Mouse (Mus musculus): Measurements from ENCODE around the gene Rpl9.

Rpl9 gene

DNA sequence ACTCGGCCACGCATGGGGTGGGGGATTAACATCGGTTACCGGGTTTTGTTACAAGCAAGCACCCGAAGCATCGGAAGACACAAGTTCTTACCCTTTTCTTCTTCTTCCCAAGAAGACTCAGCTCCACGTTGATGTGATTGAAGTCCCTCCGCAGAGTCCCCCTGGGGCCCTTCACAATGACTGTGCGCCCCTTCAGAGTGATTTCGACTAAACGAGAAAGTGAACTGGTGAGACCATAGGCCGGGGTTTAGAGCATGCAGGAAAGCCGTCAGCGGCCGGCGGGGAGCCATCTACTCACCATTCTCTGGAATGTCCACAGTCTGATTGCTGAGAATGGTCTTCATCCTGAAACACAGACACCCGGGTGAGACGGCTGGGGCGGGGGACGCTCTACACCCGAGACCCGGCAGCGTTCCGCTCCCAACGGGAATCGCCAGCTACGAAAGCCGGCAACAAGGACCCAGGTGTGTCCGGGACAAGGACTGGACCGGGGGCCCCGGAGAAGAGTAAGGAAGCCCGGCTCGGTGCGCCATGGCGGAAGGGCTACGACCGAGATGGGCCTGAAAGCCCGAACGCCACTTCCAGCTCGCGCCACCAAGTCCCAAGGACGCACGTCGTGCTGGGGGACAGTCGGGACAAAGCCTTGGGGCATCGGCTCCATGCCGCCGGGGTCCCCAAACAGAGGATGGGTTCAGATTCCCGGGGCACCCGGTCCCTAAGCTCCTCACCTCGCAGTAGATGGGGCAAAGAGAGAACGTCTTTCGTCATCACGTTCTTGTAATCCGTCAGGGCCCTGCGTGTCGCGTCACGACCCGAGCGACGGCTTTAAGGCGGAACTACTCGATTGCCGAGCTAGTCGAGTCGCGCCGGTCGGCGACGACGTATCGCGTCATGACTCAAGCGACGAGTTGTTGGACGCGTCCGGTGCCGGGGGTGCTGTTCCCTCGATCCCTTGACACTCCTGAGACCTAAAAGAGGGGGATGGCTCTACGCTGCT is at the start of gene Rpl9, which contains the start of gene Lias:
Gene Rpl9 (minus strand): TSS at position 797 of the 997 bp plus-strand sequence.
Gene Lias (plus strand): TSS at position 850 of the 997 bp plus-strand sequence.
- peak; percentile 98 for DNase-seq (ENCODE audit: low read depth, low spot score)

DNA sequence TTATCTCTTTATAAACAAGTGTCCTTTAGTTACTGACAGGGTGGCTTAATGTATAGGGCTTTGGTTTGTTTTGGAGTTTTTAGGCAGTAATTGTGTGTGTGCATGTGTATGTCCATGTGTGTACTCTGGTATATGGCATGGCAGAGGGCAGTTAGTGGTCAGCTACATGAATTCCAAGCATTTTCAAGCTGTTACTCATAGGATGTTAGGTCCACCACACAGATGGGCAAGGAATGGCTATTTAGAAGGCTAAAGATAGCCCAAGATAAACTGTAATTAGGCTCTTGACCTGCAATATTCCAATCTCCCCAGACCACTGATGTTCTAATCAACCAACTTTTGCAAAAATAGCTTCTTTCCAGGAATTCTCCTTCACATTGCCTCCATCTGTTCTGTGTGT is 46.8 kb upstream of the Rpl9 start:
- DNase-seq (ENCODE audit: low read depth, low spot score) = no peak

DNA sequence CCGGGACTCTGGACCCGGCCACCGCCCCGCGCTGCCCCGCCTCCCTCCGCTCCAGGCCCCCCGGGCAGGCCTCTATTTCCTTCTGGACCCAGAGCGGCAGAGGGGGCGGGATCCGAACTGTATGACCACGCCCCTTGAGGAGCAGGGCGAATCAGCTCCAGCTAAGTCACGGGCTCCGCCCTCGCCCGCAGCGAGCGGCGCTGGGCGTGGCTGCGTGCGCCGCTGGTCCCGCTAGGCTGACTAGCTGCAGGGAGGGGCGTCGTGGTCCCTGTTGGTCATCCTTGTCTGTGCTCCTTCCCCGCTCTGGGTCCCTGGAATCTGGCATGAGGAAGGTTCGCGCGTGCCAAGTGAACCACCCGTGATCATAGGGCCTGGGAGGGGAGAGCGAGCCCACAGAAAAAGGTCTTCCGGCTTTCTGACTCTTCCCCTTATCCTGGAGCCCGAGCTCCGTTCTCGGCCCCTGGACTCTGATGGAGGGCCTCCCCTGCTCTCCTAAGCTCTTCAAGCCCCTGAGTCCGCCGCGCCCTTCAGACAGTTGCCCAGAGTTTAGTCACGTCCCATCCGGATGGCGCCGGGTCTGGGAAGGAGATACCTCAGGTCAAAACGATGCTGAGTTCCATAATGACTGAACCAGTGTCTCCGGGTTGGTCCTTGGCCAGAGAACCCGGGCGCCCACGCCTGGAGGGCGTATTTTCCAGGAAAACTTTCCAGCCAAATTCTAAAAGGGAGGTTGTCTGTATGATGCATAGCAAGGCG is 44.7 kb upstream of the Rpl9 start, which contains the start of gene Ugdh:
Gene Ugdh (minus strand): TSS at position 144 of the 756 bp plus-strand sequence.
- peak; percentile 98 for DNase-seq (ENCODE audit: low read depth, low spot score)

DNA sequence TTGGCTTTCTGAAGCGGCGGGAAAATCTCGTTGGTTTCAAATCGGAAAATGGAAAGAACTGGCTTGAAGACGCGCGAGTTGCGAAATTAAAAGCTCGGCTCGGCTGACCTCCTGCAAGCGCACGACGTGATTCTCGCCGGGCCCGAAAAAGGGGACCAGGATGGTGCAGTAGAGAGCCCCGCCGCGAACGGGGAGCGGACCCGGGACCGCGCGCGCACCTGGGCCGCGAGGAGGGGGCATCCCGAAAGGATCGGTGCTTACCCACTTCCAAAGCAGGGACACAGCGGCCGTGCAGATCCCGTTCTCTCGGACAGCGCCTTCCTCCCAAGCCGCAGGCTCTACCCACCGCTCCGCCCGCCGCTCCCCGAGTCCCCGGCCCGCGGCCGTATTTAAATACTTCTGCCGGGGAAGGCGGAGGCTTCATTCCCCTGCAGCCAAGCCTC is 44.1 kb upstream of the Rpl9 start:
- no peak for DNase-seq (ENCODE audit: low read depth, low spot score)

DNA sequence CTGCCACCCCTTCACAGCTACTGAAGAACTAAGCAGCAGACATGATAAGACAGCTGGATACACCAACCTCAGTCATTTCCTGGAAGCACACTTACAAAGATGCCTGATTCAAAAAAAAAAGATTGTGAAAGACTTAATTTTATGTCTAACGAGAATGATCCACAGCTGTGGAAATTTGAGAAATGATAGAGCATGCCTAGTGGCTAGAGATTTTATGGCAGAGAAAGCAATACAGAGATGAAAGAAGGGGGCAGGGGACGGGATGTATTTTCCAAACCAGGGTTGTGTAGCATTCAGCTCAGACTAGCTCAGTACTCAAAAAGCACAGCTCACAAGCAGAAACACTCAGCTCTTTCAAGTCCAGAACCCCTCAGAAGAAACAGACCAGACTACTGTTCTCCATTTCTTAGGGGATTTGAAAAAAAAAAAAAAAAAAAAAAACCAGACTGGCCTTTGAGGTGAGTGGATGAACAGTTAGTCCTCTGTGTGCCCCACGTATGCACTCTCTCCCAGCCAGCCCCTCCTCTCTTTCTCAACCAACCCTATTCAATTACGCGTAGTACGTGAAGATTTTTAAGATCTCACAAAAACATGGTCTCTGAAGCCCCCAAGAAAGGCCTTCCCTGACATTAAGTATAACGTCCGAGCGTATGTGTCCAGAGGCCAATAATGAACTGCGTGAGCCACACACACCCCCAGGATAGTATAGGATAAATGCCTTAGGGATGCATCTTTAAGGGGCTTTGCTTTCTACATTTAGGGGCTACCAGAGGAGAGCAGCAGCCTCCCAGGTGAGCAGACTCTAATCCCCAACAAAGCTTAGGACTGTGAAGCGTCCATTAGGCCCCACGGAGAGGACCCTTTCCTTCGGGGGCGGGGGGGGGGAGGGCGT is 43.5 kb upstream of the Rpl9 start:
- DNase-seq (ENCODE audit: low read depth, low spot score) = peak; percentile 8

DNA sequence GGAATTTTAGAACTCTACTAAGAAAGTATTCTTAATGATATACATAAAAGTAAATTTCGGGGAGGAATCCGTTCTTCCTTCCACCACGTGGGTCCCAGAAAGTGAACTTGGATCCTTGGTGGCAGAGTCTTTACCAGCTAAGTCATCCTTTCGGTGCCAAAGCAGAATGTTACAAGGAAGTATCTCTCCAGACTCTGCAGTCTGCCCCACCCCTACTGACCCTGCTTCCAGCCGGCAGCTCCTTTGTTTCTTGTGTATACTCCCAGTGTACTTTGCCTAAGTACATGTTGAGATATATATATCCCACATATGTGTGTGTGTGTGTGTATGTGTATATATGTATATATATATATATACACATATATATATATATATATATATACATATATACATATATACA is 38.2 kb upstream of the Rpl9 start:
- no peak for DNase-seq (ENCODE audit: low read depth, low spot score)

GRCm38 (mm10) chr5:65428321-65428720 is 37.1 kb upstream of the Rpl9 start:
- no peak for DNase-seq (ENCODE audit: low read depth, low spot score)

GRCm38 (mm10) chr5:65425251-65425650 is 34.0 kb upstream of the Rpl9 start:
- DNase-seq (ENCODE audit: low read depth, low spot score) = no peak

- no peak for DNase-seq (ENCODE audit: low read depth, low spot score)
These were observed 33.0 kb upstream of the Rpl9 start for GRCm38 (mm10) chr5:65424215-65424614.

DNA sequence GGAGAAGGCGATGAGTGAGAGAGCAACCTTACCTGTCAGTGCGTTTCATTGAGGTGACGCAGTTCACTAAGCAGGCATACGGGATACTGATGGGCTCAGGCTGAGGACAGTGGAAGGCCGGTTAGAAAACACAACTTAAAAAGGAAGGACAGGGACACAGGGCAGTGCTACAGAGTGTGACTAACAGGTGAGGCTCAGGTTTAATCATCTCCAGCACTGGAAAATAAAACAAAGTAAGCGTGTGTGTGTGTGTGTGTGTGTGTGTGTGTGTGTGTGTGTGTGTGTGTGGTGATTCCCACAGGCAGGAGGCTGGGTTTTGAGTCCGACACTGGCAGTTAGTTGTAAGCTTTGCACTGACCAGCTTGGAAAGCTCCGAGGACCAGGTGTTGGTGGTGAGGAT is 31.6 kb upstream of the Rpl9 start:
- no peak for DNase-seq (ENCODE audit: low read depth, low spot score)

GRCm38 (mm10) chr5:65420822-65421221 is 29.6 kb upstream of the Rpl9 start:
- no peak for DNase-seq (ENCODE audit: low read depth, low spot score)

- DNase-seq (ENCODE audit: low read depth, low spot score) = no peak
These were observed 27.9 kb upstream of the Rpl9 start for GRCm38 (mm10) chr5:65419136-65419535.

GRCm38 (mm10) chr5:65415653-65416458 is 24.6 kb upstream of the Rpl9 start:
- DNase-seq (ENCODE audit: low read depth, low spot score) = peak; percentile 43

DNA sequence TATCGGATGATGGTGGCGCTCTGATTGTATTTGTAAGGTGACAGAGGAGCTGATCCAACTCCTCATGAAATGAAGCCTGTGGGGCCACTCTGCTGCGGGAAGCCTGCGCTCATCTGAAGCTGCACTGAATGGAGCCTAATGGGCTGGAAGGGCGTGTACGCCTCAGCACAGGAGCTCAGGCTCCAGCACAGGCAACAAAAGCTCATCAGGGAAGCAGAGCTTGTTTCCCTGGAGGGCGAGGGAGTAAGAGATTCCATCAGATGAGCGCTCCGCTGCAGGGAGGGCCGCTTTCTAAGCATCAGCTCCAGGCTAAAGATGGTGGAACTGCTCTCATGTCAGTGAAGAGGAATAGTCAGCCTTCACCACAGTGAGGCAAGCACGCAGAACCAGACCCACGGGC is 16.7 kb upstream of the Rpl9 start:
- no peak for DNase-seq (ENCODE audit: low read depth, low spot score)

DNA sequence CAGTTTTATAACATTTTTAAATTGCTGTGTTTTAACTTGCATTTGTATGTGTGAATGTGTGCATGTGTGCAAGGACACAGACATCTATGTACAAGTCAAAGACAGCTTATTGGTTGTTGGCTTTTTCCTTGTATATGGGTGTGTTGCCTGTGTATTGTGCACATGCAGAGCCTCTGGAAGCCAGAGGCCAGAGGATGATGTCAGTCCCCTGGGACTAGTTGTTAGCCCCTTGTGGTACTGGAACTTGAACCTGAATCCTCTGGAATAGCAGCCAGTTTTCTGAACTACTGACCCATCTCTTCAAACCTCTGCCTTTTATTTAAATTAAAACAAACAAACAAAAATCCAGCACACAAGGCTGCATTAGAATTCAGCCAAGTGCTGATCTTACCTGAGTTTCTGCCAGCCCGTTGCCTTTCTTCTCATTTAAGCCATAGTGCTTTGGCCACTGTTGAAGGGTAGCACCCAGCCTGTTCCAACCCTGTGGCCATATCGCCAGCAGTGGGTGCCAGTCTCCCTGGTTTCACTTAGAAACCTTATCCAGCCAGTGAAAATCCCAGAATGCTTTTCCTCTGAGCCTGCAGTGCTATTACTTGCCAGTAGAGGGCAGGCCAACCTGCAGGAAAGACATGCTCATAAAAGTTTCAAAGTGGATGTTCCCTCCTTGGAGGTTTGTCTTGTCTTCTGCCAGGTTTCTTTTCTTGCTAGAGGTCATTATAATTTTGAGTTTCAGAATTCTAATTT is 10.2 kb upstream of the Rpl9 start:
- peak; percentile 66 for DNase-seq (ENCODE audit: low read depth, low spot score)

DNA sequence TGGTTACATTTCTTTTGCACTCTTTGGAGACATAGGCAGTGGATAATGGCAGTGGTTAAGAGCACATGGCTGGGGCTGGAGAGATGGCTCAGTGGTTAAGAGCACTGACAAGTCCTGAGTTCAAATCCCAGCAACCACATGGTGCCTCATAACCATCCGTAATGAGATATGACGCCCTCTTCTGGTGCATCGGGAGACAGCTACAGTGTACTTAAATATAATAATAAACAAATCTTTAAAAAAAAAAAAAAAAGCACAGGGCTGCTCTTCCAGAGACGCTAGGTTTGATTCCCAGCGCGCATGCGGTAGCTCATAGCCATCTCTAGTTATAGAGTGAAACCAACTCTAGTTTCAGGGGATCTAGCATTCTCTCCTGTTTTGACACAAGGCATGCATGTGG is 3.2 kb upstream of the Rpl9 start:
- DNase-seq (ENCODE audit: low read depth, low spot score) = no peak

DNA sequence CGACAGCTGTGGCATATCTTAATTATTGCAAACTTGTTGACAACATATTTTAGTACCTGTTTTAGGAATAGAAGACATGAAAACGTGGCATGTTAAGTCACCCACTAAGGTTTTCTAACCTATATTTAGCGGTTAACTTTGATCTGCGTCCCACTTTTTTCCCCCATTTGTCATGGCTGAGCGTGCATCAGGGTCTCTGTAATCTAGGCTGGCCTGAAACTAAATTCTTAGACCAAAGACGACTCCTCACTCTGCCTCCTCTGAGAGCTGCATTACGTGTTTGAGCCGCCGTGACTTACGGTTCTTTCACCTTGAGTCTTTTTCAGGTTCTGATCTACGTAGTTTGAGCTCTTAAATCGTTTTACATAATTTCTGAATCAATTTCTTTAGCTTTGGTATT is 509 bp upstream of the Rpl9 start:
- DNase-seq (ENCODE audit: low read depth, low spot score) = peak; percentile 19

GRCm38 (mm10) chr5:65387008-65387867 is 4.0 kb downstream of the Rpl9 start:
- no peak for DNase-seq (ENCODE audit: low read depth, low spot score)

- DNase-seq (ENCODE audit: low read depth, low spot score) = no peak
These were observed 5.5 kb downstream of the Rpl9 start for GRCm38 (mm10) chr5:65385704-65386103.

All from embryo, embryonic 11.5 days (tissue).